ENCODE assay signal across 16 mouse cellular contexts in genomic region chr8:115450789-115451188, GRCm38 (mm10).
"Had no signal": no experiment of that assay in that cellular context is flagged by ENCODE, and none has a peak within 500 bp of the region (broad histone marks: within the 10 kb centered on the region; RNA-seq: fewer than 3 reads in every experiment).

No protein-coding gene starts in this region.

- H3K4me3 ChIP-seq: left cerebral cortex, adult 2 months; liver, embryonic 13.5 days; megakaryocyte, embryonic 14.5 days; midbrain, embryonic 10.5 days; midbrain, embryonic 13.5 days had no signal

- H3K9me3 ChIP-seq: liver, embryonic 13.5 days; midbrain, embryonic 10.5 days; midbrain, embryonic 13.5 days had no signal

- H3K9ac ChIP-seq: liver, embryonic 13.5 days; midbrain, embryonic 13.5 days had no signal

- DNase-seq: kidney, adult 9 months; kidney, postnatal 36 days; layer of hippocampus, postnatal 36 days; liver, embryonic 13.5 days; lung, adult 2 months; lung, postnatal 14 days; lung, postnatal 4 days; thymus, adult 2 months; thymus, postnatal 14 days; thymus, postnatal 4 days had no signal

- H3K27ac ChIP-seq: kidney, postnatal 0 days; left cerebral cortex, adult 2 months; liver, embryonic 13.5 days; midbrain, embryonic 10.5 days; midbrain, embryonic 13.5 days had no signal

- H3K36me3 ChIP-seq: liver, embryonic 13.5 days; midbrain, embryonic 10.5 days; midbrain, embryonic 13.5 days had no signal

- H3K4me2 ChIP-seq: liver, embryonic 13.5 days; midbrain, embryonic 13.5 days had no signal

- H3K4me1 ChIP-seq: liver, embryonic 13.5 days; megakaryocyte, embryonic 14.5 days had no signal

- H3K27me3 ChIP-seq: liver, embryonic 13.5 days; megakaryocyte, embryonic 14.5 days; midbrain, embryonic 13.5 days had no signal

- ATAC-seq: midbrain, embryonic 13.5 days; midbrain, embryonic 16.5 days had no signal
